Comparison of ENCODE assay signal across 19 mouse cellular contexts in genomic region chr15:27670708-27671107, GRCm38 (mm10). TPM values are rescaled to one million over a fixed set of nuclear protein-coding genes. Genes with fewer than 3 reads are reported as not detected.
DNase-seq lines count a peak whose midpoint lies in the region; ATAC-seq and TF ChIP-seq lines count a peak whose summit lies in the region.
"Had no signal": no experiment of that assay in that cellular context is flagged by ENCODE, and none has a peak within 500 bp of the region (broad histone marks: within the 10 kb centered on the region; RNA-seq: fewer than 3 reads in every experiment).

No protein-coding gene starts in this region.

- no peaks in the 10 kb centered on the region for H3K36me3 ChIP-seq in heart, postnatal 0 days (replicated peaks; ENCODE audit: control insufficient read depth, insufficient read depth, low read length)
- no peaks in the 10 kb centered on the region for H3K36me3 ChIP-seq in kidney, embryonic 15.5 days
- H3K36me3 ChIP-seq in forebrain, embryonic 16.5 days (ENCODE audit: control insufficient read depth, insufficient read depth), result no peaks in the 10 kb centered on the region
- H3K36me3 ChIP-seq: limb, embryonic 13.5 days; neural tube, embryonic 15.5 days had no signal

- WGBS in heart, postnatal 0 days, result 74% methylated on average over 8 of the region's 8 CpGs
- WGBS in kidney, embryonic 15.5 days, result 74% methylated on average over 8 of the region's 8 CpGs
- 79% methylated on average over 8 of the region's 8 CpGs for WGBS in forebrain, embryonic 16.5 days

- no peak for ATAC-seq in heart, postnatal 0 days (ENCODE audit: insufficient read depth, low read depth)
- ATAC-seq in kidney, embryonic 15.5 days (replicated peaks; ENCODE audit: low FRiP score), result no peak
- ATAC-seq in forebrain, embryonic 16.5 days, result no peak
- ATAC-seq: hindbrain, postnatal 0 days had no signal

- H3K27ac ChIP-seq in heart, postnatal 0 days (ENCODE audit: low read depth), result peak overlapping the region; percentile 16; the same call in 1 of the 2 replicates
- no peak overlapping the region for H3K27ac ChIP-seq in kidney, embryonic 15.5 days
- no peak overlapping the region for H3K27ac ChIP-seq in forebrain, embryonic 16.5 days (ENCODE audit: low read length)
- H3K27ac ChIP-seq: hindbrain, postnatal 0 days; limb, embryonic 13.5 days; neural tube, embryonic 15.5 days had no signal

- H3K4me1 ChIP-seq in heart, postnatal 0 days (ENCODE audit: control insufficient read depth, insufficient read depth), result no peaks in the 10 kb centered on the region
- peaks cover 3% of the 10 kb centered on the region; the same call in 1 of the 2 replicates for H3K4me1 ChIP-seq in kidney, embryonic 15.5 days
- no peaks in the 10 kb centered on the region for H3K4me1 ChIP-seq in forebrain, embryonic 16.5 days (replicated peaks; ENCODE audit: control insufficient read depth, insufficient read depth, low read length)

- TF ChIP-seq CTCF in heart, postnatal 0 days (IDR thresholded peaks at IDR 0.05; ENCODE audit: low read depth), result no peak

- no peaks in the 10 kb centered on the region for H3K27me3 ChIP-seq in heart, postnatal 0 days (ENCODE audit: control insufficient read depth, insufficient read depth, low read length)
- H3K27me3 ChIP-seq in kidney, embryonic 15.5 days, result no peaks in the 10 kb centered on the region
- H3K27me3 ChIP-seq in forebrain, embryonic 16.5 days (replicated peaks; ENCODE audit: control insufficient read depth, insufficient read depth, low read length), result no peaks in the 10 kb centered on the region
- H3K27me3 ChIP-seq: limb, embryonic 13.5 days; neural tube, embryonic 15.5 days had no signal

- no peak overlapping the region for H3K9ac ChIP-seq in heart, postnatal 0 days (replicated peaks; ENCODE audit: low read depth, low read length)
- H3K9ac ChIP-seq in kidney, embryonic 15.5 days, result no peak overlapping the region
- H3K9ac ChIP-seq in forebrain, embryonic 16.5 days (replicated peaks; ENCODE audit: low read depth, low read length), result no peak overlapping the region
- H3K9ac ChIP-seq: limb, embryonic 13.5 days; neural tube, embryonic 15.5 days had no signal

- no peak overlapping the region for H3K4me2 ChIP-seq in heart, postnatal 0 days (ENCODE audit: low read depth, low read length)
- no peak overlapping the region for H3K4me2 ChIP-seq in kidney, embryonic 15.5 days
- no peak overlapping the region for H3K4me2 ChIP-seq in forebrain, embryonic 16.5 days (ENCODE audit: low read length)
- H3K4me2 ChIP-seq: heart, embryonic 11.5 days; limb, embryonic 13.5 days; neural tube, embryonic 15.5 days had no signal

- no peak for DNase-seq in heart, postnatal 0 days (ENCODE audit: low spot score)
- no peak for DNase-seq in heart, adult 18-20 months
- DNase-seq in MEL-GATA-1-ER (ENCODE audit: extremely low read depth, low read depth), result peak; percentile 65
- DNase-seq in naive thymus-derived CD4-positive, alpha-beta T cell, adult 2 months (ENCODE audit: low read depth), result peak; percentile 89
- peak; percentile 75 for DNase-seq in thymus, postnatal 14 days
- no peak for DNase-seq in right cerebral cortex, postnatal 36 days (ENCODE audit: low spot score in 2 of 2)
- DNase-seq: cerebellum, postnatal 10 days; gastrocnemius, postnatal 10 days; heart, postnatal 36 days; kidney, adult 8-10 months; kidney, postnatal 36 days; layer of hippocampus, adult 9-11 months; lung, postnatal 10 days had no signal

- TF ChIP-seq EP300 in heart, postnatal 0 days (IDR thresholded peaks at IDR 0.05; ENCODE audit: low read depth), result no peak

- H3K4me3 ChIP-seq in heart, postnatal 0 days (ENCODE audit: low read depth, low read length), result no peak overlapping the region
- H3K4me3 ChIP-seq in kidney, embryonic 15.5 days (replicated peaks), result no peak overlapping the region
- no peak overlapping the region for H3K4me3 ChIP-seq in forebrain, embryonic 16.5 days (replicated peaks; ENCODE audit: low read length)
- H3K4me3 ChIP-seq: limb, embryonic 13.5 days; neural tube, embryonic 15.5 days had no signal

- no peaks in the 10 kb centered on the region for H3K9me3 ChIP-seq in heart, postnatal 0 days (replicated peaks; ENCODE audit: control insufficient read depth, low read length)
- H3K9me3 ChIP-seq in kidney, embryonic 15.5 days (replicated peaks), result no peaks in the 10 kb centered on the region
- H3K9me3 ChIP-seq in forebrain, embryonic 16.5 days (ENCODE audit: control insufficient read depth, low read length), result no peaks in the 10 kb centered on the region
- H3K9me3 ChIP-seq: limb, embryonic 13.5 days; neural tube, embryonic 15.5 days had no signal

RNA-seq across cellular contexts. Expression of gene Otulinl, which starts 10.7 kb away (rescaled TPM):
- total RNA-seq in heart, postnatal 0 days (2014; rRNA removed; ENCODE audit: low replicate concordance), result 0.39 and 15.3 TPM in 2 replicates
- polyA plus RNA-seq in heart, postnatal 0 days (2015; fragmentation: Nextera tagmentation; extraction: Ambion mirVana), result 2.3 and 3.2 TPM in 2 replicates
- 1 to 10 TPM; 1.8 to 4.4 TPM for total RNA-seq in heart, adult 18-20 months (2021)
- polyA plus RNA-seq in kidney, embryonic 15.5 days (2015; fragmentation: Nextera tagmentation; extraction: Ambion mirVana), result 26.5 and 30.5 TPM in 2 replicates
- polyA plus RNA-seq in forebrain, embryonic 16.5 days (2015; fragmentation: Nextera tagmentation; extraction: Ambion mirVana), result 13.6 and 15.3 TPM in 2 replicates

RNA-seq across cellular contexts. Expression of gene Otulin, which starts 40.2 kb away (rescaled TPM):
- total RNA-seq in heart, postnatal 0 days (2014; rRNA removed; ENCODE audit: low replicate concordance), result 32.3 and 36.1 TPM in 2 replicates
- polyA plus RNA-seq in heart, postnatal 0 days (2015; fragmentation: Nextera tagmentation; extraction: Ambion mirVana), result 24.3 and 26.3 TPM in 2 replicates
- total RNA-seq in heart, adult 18-20 months (2021), result 10 to 100 TPM; 26.6 to 26.8 TPM
- polyA plus RNA-seq in kidney, embryonic 15.5 days (2015; fragmentation: Nextera tagmentation; extraction: Ambion mirVana), result 29.0 and 32.2 TPM in 2 replicates
- polyA plus RNA-seq in forebrain, embryonic 16.5 days (2015; fragmentation: Nextera tagmentation; extraction: Ambion mirVana), result 27.9 and 28.0 TPM in 2 replicates

Comparison
In these comparisons a context has a peak if more than half of its experiments do, and no peak if none do; other contexts are left out.
1. DNase-seq: peak in MEL-GATA-1-ER (single experiment), naive thymus-derived CD4-positive, alpha-beta T cell, adult 2 months (single experiment) and thymus, postnatal 14 days (single experiment); none in heart, postnatal 0 days (single experiment), heart, adult 18-20 months (0 of 2) and right cerebral cortex, postnatal 36 days (0 of 2).